Mouse (Mus musculus): Measurements from ENCODE around the gene Dner. TPM values are rescaled to one million over a fixed set of nuclear protein-coding genes. Genes with fewer than 3 reads are reported as not detected.

Dner gene
- total and polyA plus RNA-seq, 3 experiments = not detected

Other genes with a start within 250 kb of the Dner start
- 1.4 and 2.5 TPM in 2 replicates for gene Fbxo36, start 143.6 kb upstream of the Dner start, total RNA-seq (2012; rRNA removed)
- 1 to 10 TPM in 1 of 2 experiments, not detected in 1; 2.9 TPM for gene Fbxo36, start 143.6 kb upstream of the Dner start, polyA plus RNA-seq (2012; ENCODE audit: insufficient read depth in 1 of 2, insufficient read length in 2 of 2, low read depth in 1 of 2, low replicate concordance in 2 of 2, missing spikeins in 1 of 2)
- gene Trip12, start 144.3 kb upstream of the Dner start, total RNA-seq (2012; rRNA removed) = 94.3 and 116 TPM in 2 replicates
- 100 to 1,000 TPM; 133 to 134 TPM for gene Trip12, start 144.3 kb upstream of the Dner start, polyA plus RNA-seq (2012; ENCODE audit: insufficient read depth in 1 of 2, insufficient read length in 2 of 2, low read depth in 1 of 2, low replicate concordance in 2 of 2, missing spikeins in 1 of 2)
- not detected in 2 replicates for gene Slc16a14, start 238.9 kb upstream of the Dner start, total RNA-seq (2012; rRNA removed)
- gene Slc16a14, start 238.9 kb upstream of the Dner start, polyA plus RNA-seq (2012; ENCODE audit: insufficient read depth in 1 of 2, insufficient read length in 2 of 2, low read depth in 1 of 2, low replicate concordance in 2 of 2, missing spikeins in 1 of 2) = not detected

Measured in MEL (cell line).